Mouse (Mus musculus) midbrain, embryonic 12.5 days (tissue): Measurements from ENCODE around the gene Pdgfb. TPM values are rescaled to one million over a fixed set of nuclear protein-coding genes. Genes with fewer than 3 reads are reported as not detected.

Source experiments
- ATAC-seq: fragments of 200-750 bp; cut with Nextera tagmentation; 2 replicates; pipeline ENCODE4 v1.8.0; 2017; ENCODE audit warnings: low read depth, moderate TSS enrichment, moderate library complexity; ENCODE audit not compliant: low FRiP score
- H3K27ac ChIP-seq: fragments of 300-500 bp; sonication (generic); replicated peaks from 2 replicates; pipeline ENCODE4 v1.5.1; 2016; ENCODE audit warnings: mild to moderate bottlenecking
- H3K27me3 ChIP-seq: fragments of 300-500 bp; sonication (generic); 2 replicates; pipeline ENCODE4 v1.6.1; 2016; ENCODE audit warnings: mild to moderate bottlenecking
- H3K36me3 ChIP-seq: fragments of 300-500 bp; sonication (generic); 2 replicates; pipeline ENCODE4 v1.6.1; 2016
- H3K4me1 ChIP-seq: fragments of 300-500 bp; sonication (generic); 2 replicates; pipeline ENCODE4 v1.6.1; 2016
- H3K4me2 ChIP-seq: fragments of 300-500 bp; sonication (generic); replicated peaks from 2 replicates; pipeline ENCODE4 v1.6.1; 2016; ENCODE audit warnings: mild to moderate bottlenecking, moderate library complexity
- H3K4me3 ChIP-seq: fragments of 300-500 bp; sonication (generic); 2 replicates; pipeline ENCODE4 v1.5.1; 2016; ENCODE audit warnings: mild to moderate bottlenecking
- H3K9ac ChIP-seq: fragments of 300-500 bp; sonication (generic); replicated peaks from 2 replicates; pipeline ENCODE4 v1.6.1; 2016; ENCODE audit warnings: mild to moderate bottlenecking, moderate library complexity
- H3K9me3 ChIP-seq: fragments of 300-500 bp; sonication (generic); 2 replicates; pipeline ENCODE4 v1.6.1; 2016; ENCODE audit warnings: mild to moderate bottlenecking
- WGBS: fragments of 180-500 bp; shearing (Covaris S2); methylation state at CpG from one replicate; pipeline ENCODE4 v1.1.7; 2016; 5-methylcytosine and 5-hydroxymethylcytosine counted together
- microRNA-seq: library from miRNA; unstranded; fragments of <30 nt; microRNA quantifications from one replicate; pipeline ENCODE4, GENCODE M21; 2017
- polyA plus RNA-seq: library from polyadenylated mRNA; unstranded; fragments of >200 nt; fragmentation: Nextera tagmentation; extraction: Ambion mirVana; gene quantifications from 2 replicates; pipeline ENCODE4 v1.2.1, GENCODE M21; 2016

Pdgfb gene
- polyA plus RNA-seq, 1 experiment from 2014 or later: 2.4 TPM

DNA sequence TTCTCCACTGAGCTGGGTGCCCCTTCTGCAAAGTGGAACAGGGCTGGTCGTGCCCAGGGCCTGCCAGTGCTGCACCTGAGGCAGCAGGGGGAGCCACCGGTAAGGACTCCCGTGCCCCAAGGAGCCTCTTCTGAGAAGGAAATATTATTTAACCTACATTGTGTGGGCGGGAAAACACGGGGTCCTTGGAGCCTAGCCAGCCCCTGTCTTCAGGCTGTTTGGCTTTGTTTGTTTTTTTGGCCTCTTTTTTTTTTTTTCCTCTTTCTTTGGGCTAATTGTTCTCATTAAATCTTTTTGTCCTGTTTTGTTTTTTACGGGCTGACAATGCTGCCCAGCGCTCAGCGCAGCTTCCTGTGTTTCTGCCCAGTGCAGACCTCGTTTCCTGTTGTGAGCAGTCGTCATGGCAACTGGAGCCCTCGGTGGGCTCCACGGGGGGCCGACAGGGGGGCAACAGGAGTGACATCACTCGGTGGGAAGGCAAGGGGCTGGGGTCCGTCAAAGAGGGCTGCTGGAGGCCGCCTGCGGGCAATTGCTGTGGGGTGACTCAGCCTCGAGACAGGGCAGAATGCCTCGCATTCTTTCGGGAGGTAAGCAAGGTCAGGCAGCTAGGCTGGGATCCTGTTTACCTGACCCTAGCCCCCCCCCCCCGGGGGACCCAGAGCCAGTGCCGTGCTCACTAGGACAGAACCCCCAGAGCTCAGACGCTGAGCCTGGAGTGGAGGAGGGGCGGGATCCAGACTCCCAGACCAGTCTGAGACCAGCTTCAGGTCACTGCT lies 64.3 kb downstream of the Pdgfb start:
- Histone ChIP-seq H3K36me3 (no peaks in the 10 kb centered on the region), H3K27me3 (peaks cover 13% of the 10 kb centered on the region), H3K9me3 (no peaks in the 10 kb centered on the region), H3K4me2 (peak overlapping the region; percentile 59), H3K4me1 (peaks cover 21% of the 10 kb centered on the region), H3K9ac (peak overlapping the region; percentile 28; the same call in 1 of the 2 replicates), H3K27ac (peak overlapping the region; percentile 35; the same call in 1 of the 2 replicates), H3K4me3 (peak overlapping the region; percentile 35)
- peak; percentile 71 for ATAC-seq
- WGBS: 3% methylated on average over 24 of the region's 24 CpGs

DNA sequence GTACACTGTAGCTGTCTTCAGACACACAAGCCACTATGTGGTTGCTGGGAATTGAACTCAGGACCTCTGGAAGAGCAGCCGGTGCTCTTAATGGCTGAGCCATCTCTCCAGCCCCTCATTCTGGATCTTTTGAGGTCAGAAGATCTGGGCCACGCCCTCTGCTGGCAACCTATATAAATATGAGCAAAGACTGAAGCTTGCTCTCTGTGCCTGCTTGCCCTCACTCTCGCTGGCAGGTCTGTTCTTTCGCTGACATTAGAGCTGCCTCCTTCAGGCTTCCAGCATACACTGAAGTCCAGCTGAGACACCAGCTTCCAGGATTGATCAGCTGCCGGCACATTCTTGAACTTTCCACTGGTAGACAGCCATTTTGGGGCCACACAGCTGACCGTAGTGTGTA lies 67.1 kb downstream of the Pdgfb start:
- peaks cover 21% of the 10 kb centered on the region for H3K27me3 ChIP-seq
- no peak overlapping the region for H3K9ac ChIP-seq
- no peak overlapping the region for H3K4me3 ChIP-seq
- no peaks in the 10 kb centered on the region for H3K9me3 ChIP-seq
- H3K4me2 ChIP-seq: no peak overlapping the region
- no peak for ATAC-seq
- WGBS: 76% methylated on average over 6 of the region's 6 CpGs
- H3K27ac ChIP-seq: no peak overlapping the region
- peaks cover 21% of the 10 kb centered on the region for H3K4me1 ChIP-seq
- H3K36me3 ChIP-seq: no peaks in the 10 kb centered on the region

DNA sequence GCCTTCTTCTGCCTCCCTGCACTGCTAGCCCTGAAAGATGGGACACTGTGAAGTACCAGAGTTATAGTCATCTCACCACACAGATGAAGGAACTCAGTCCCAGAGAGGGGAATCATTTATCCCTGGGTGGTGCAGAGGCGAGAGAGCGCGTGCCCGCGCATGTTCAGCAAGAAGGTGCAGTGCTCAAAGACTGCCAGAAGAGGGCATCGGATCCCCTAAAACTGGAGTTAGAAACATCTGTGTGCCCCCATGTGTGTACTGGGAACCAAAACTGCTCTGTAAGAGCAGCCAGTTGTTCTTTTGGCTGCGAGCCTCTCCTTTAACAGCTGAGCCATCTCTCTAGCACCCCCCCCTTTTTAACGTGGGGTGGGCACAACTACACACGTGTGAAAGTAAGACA lies 68.0 kb downstream of the Pdgfb start:
- Histone ChIP-seq H3K4me1 (peaks cover 21% of the 10 kb centered on the region), H3K36me3 (no peaks in the 10 kb centered on the region), H3K27me3 (peaks cover 12% of the 10 kb centered on the region), H3K4me2 (no peak overlapping the region), H3K27ac (no peak overlapping the region), H3K4me3 (no peak overlapping the region), H3K9ac (no peak overlapping the region), H3K9me3 (no peaks in the 10 kb centered on the region)
- ATAC-seq: no peak
- 57% methylated on average over 9 of the region's 9 CpGs for WGBS

DNA sequence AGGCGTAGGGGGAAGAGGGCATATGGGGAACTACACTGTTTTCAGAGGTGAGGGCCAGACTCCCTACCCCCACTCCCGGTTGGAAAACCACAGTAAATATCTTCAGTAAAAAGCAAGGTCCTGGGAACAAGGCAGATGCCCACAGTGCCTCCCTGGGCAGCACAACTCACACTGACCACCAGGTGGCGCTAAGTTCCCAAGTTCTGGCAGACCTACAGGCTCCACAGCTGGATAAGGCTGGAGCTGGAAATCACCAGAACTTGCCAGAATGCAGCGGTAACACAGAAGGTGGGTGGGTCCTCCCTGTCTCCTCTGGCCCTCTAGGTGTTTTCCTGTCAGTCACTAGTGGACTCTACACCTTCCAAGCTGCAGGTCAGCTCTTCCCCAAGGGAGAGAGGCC lies 68.8 kb downstream of the Pdgfb start:
- H3K27ac ChIP-seq: no peak overlapping the region
- H3K9me3 ChIP-seq: no peaks in the 10 kb centered on the region
- peak; percentile 69; the same call in 1 of the 2 replicates for ATAC-seq
- no peaks in the 10 kb centered on the region for H3K36me3 ChIP-seq
- no peak overlapping the region for H3K4me2 ChIP-seq
- WGBS: 14% methylated on average over 4 of the region's 4 CpGs
- peaks cover 16% of the 10 kb centered on the region for H3K4me1 ChIP-seq
- H3K27me3 ChIP-seq: peaks cover 11% of the 10 kb centered on the region
- no peak overlapping the region for H3K4me3 ChIP-seq
- no peak overlapping the region for H3K9ac ChIP-seq

Small RNA genes lying within 50 kb of the gene (microRNA-seq; reads per million reads assigned to microRNA genes)
- not detected for gene Mir7213

Other genes with a start within 250 kb of the Pdgfb start
- 72.4 and 77.9 TPM in 2 replicates for gene Dnal4, start 237.1 kb downstream of the Pdgfb start, polyA plus RNA-seq
- gene Nptxr, start 210.2 kb downstream of the Pdgfb start, polyA plus RNA-seq: 8.7 and 11.7 TPM in 2 replicates
- gene Npcd, start 180.7 kb downstream of the Pdgfb start, polyA plus RNA-seq: 0.45 TPM in 1 of 2 replicates, not detected in the other
- 45.5 and 45.7 TPM in 2 replicates for gene Cbx6, start 180.3 kb downstream of the Pdgfb start, polyA plus RNA-seq
- 5.1 and 6.9 TPM in 2 replicates for gene Apobec3, start 123.3 kb downstream of the Pdgfb start, polyA plus RNA-seq
- 4.2 and 5.6 TPM in 2 replicates for gene Cbx7, start 43.9 kb downstream of the Pdgfb start, polyA plus RNA-seq
- gene Syngr1, start 76.4 kb upstream of the Pdgfb start, polyA plus RNA-seq: 10.8 and 10.9 TPM in 2 replicates
- gene Rpl3, start 76.9 kb upstream of the Pdgfb start, polyA plus RNA-seq: 652 and 673 TPM in 2 replicates
- 41.9 and 43.6 TPM in 2 replicates for gene Tab1, start 118.2 kb upstream of the Pdgfb start, polyA plus RNA-seq
- 11.8 and 13.1 TPM in 2 replicates for gene Mgat3, start 158.7 kb upstream of the Pdgfb start, polyA plus RNA-seq
- 46.4 and 50.7 TPM in 2 replicates for gene Mief1, start 219.0 kb upstream of the Pdgfb start, polyA plus RNA-seq
- gene AC140267.1, start 220.9 kb upstream of the Pdgfb start, polyA plus RNA-seq: 4.1 TPM in 1 of 2 replicates, not detected in the other
- 128 and 134 TPM in 2 replicates for gene Atf4, start 240.2 kb upstream of the Pdgfb start, polyA plus RNA-seq
- gene Rps19bp1, start 249.3 kb upstream of the Pdgfb start, polyA plus RNA-seq: 56.5 and 60.7 TPM in 2 replicates